ENCODE assay signal across 19 mouse cellular contexts in the genomic region with DNA sequence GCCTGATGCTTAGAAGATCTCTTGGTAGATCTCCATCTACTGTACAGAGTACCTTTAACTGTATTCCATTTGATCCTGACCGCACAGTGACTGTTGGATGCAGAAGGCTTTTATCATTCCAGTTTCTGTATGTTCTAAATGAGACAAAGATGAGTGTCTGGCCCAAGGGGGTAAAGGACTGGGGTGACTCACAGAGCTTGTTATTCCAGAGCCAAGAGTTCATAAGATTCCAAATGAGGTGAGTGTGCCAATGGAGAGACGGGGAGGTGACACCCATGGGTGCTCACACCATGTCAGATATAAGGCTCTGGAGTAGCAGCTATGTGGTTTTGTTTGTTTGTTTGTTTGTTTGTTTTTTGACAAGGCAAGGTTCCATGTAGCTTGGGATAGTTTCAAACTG. TPM values are rescaled to one million over a fixed set of nuclear protein-coding genes. Genes with fewer than 3 reads are reported as not detected.
DNase-seq lines count a peak whose midpoint lies in the region; ATAC-seq and TF ChIP-seq lines count a peak whose summit lies in the region.
"Had no signal": no experiment of that assay in that cellular context is flagged by ENCODE, and none has a peak within 500 bp of the region (broad histone marks: within the 10 kb centered on the region; RNA-seq: fewer than 3 reads in every experiment).

No protein-coding gene starts in this region.

- no peaks in the 10 kb centered on the region for H3K4me1 ChIP-seq in kidney, adult 2 months (ENCODE audit: control insufficient read depth, insufficient read depth, low read length)
- H3K4me1 ChIP-seq in lung, embryonic 16.5 days (replicated peaks; ENCODE audit: control insufficient read depth, insufficient read depth, low read length), result peaks cover 8% of the 10 kb centered on the region
- no peaks in the 10 kb centered on the region for H3K4me1 ChIP-seq in stomach, postnatal 0 days (replicated peaks; ENCODE audit: control insufficient read depth, insufficient read depth)
- H3K4me1 ChIP-seq: forebrain, embryonic 15.5 days; midbrain, embryonic 13.5 days; neural tube, embryonic 15.5 days had no signal

- TF ChIP-seq POLR2A in kidney, adult 2 months (IDR thresholded peaks at IDR 0.05; ENCODE audit: low read depth, low read length), result no peak

- DNase-seq in heart, adult 11 months, result peak; percentile 44
- DNase-seq in heart, adult 18-20 months, result no peak
- DNase-seq in kidney, adult 2 months, result no peak
- DNase-seq in kidney, postnatal 25 days, result no peak
- DNase-seq in lung, postnatal 25 days (ENCODE audit: low spot score), result no peak
- DNase-seq in stomach, postnatal 0 days (ENCODE audit: low spot score), result no peak
- no peak for DNase-seq in gastrocnemius, postnatal 4 days (ENCODE audit: low spot score in 2 of 2)
- DNase-seq: adrenal gland, postnatal 10 days; cerebellum, adult 18-20 months; gastrocnemius, postnatal 36 days; heart, postnatal 4 days; kidney, postnatal 4 days had no signal

- H3K4me2 ChIP-seq in lung, embryonic 16.5 days (ENCODE audit: low read depth, low read length), result no peak overlapping the region
- H3K4me2 ChIP-seq in stomach, postnatal 0 days (replicated peaks; ENCODE audit: low read depth), result no peak overlapping the region
- H3K4me2 ChIP-seq: forebrain, embryonic 15.5 days; limb, embryonic 12.5 days; midbrain, embryonic 13.5 days; neural tube, embryonic 15.5 days had no signal

- WGBS in kidney, adult 2 months, result 89% methylated on average over 2 of the region's 2 CpGs
- WGBS in lung, embryonic 16.5 days, result 76% methylated on average over 2 of the region's 2 CpGs
- 71% methylated on average over 2 of the region's 2 CpGs for WGBS in stomach, postnatal 0 days

- no peak overlapping the region for H3K9ac ChIP-seq in lung, embryonic 16.5 days (ENCODE audit: low read length)
- H3K9ac ChIP-seq in stomach, postnatal 0 days (ENCODE audit: low read length), result no peak overlapping the region
- H3K9ac ChIP-seq: forebrain, embryonic 15.5 days; limb, embryonic 12.5 days; liver, embryonic 14.5 days; midbrain, embryonic 13.5 days; neural tube, embryonic 15.5 days had no signal

- ATAC-seq in lung, embryonic 16.5 days (ENCODE audit: low read depth), result no peak
- ATAC-seq in stomach, postnatal 0 days (ENCODE audit: low FRiP score, low TSS enrichment), result no peak
- ATAC-seq: forebrain, embryonic 15.5 days; hindbrain, embryonic 16.5 days; midbrain, embryonic 13.5 days had no signal

- no peaks in the 10 kb centered on the region for H3K9me3 ChIP-seq in lung, embryonic 16.5 days (ENCODE audit: control insufficient read depth, low read length)
- no peaks in the 10 kb centered on the region for H3K9me3 ChIP-seq in stomach, postnatal 0 days (ENCODE audit: control insufficient read depth, low read length)
- H3K9me3 ChIP-seq: forebrain, embryonic 15.5 days; limb, embryonic 12.5 days; midbrain, embryonic 13.5 days; neural tube, embryonic 15.5 days had no signal

- no peak for TF ChIP-seq CTCF in kidney, adult 2 months (conservative IDR thresholded peaks at IDR 0.05; ENCODE audit: insufficient read depth, insufficient read length, low read depth, low read length)
- no peak for TF ChIP-seq CTCF in stomach, postnatal 0 days (IDR thresholded peaks at IDR 0.05; ENCODE audit: low read depth)

- H3K27me3 ChIP-seq in kidney, adult 2 months (replicated peaks; ENCODE audit: control insufficient read depth, insufficient read depth, low read length), result no peaks in the 10 kb centered on the region
- H3K27me3 ChIP-seq in lung, embryonic 16.5 days (ENCODE audit: control insufficient read depth, insufficient read depth, low read depth, low read length), result no peaks in the 10 kb centered on the region
- no peaks in the 10 kb centered on the region for H3K27me3 ChIP-seq in stomach, postnatal 0 days (ENCODE audit: control insufficient read depth, insufficient read depth, low read length)
- H3K27me3 ChIP-seq: forebrain, embryonic 15.5 days; limb, embryonic 12.5 days; midbrain, embryonic 13.5 days; neural tube, embryonic 15.5 days had no signal

- no peak for TF ChIP-seq EP300 in stomach, postnatal 0 days (optimal IDR thresholded peaks at IDR 0.05)

- peak overlapping the region; percentile 52; the same call in 1 of the 2 replicates for H3K27ac ChIP-seq in kidney, adult 2 months (ENCODE audit: insufficient read depth, low read depth, low read length)
- peak overlapping the region; percentile 85 for H3K27ac ChIP-seq in lung, embryonic 16.5 days (ENCODE audit: low read length)
- H3K27ac ChIP-seq in stomach, postnatal 0 days (replicated peaks), result 0 out of 2 replicates have a peak overlapping the region, but pooled peaks have one; percentile 20
- H3K27ac ChIP-seq: forebrain, embryonic 15.5 days; liver, embryonic 14.5 days; midbrain, embryonic 13.5 days; neural tube, embryonic 15.5 days had no signal

- H3K36me3 ChIP-seq in kidney, adult 2 months (ENCODE audit: control insufficient read depth, insufficient read depth, low read length), result no peaks in the 10 kb centered on the region
- no peaks in the 10 kb centered on the region for H3K36me3 ChIP-seq in lung, embryonic 16.5 days (ENCODE audit: control insufficient read depth, insufficient read depth, low read length)
- H3K36me3 ChIP-seq in stomach, postnatal 0 days (ENCODE audit: control insufficient read depth, insufficient read depth, low read length), result no peaks in the 10 kb centered on the region
- H3K36me3 ChIP-seq: forebrain, embryonic 15.5 days; limb, embryonic 12.5 days; midbrain, embryonic 13.5 days; neural tube, embryonic 15.5 days had no signal

- H3K4me3 ChIP-seq in kidney, adult 2 months (ENCODE audit: insufficient read depth, low read depth, low read length), result no peak overlapping the region
- H3K4me3 ChIP-seq in lung, embryonic 16.5 days (ENCODE audit: low read length), result no peak overlapping the region
- no peak overlapping the region for H3K4me3 ChIP-seq in stomach, postnatal 0 days (ENCODE audit: low read depth, low read length)
- H3K4me3 ChIP-seq: forebrain, embryonic 15.5 days; limb, embryonic 12.5 days; midbrain, embryonic 13.5 days; neural tube, embryonic 15.5 days had no signal

RNA-seq across cellular contexts. Expression of gene Lclat1, which starts 54.8 kb away (rescaled TPM):
- total RNA-seq in heart, adult 18-20 months (2021), result 10 to 100 TPM; 97.3 to 97.5 TPM
- polyA plus RNA-seq in kidney, adult 2 months (2012; rRNA removed), result 17.3 and 18.8 TPM in 2 replicates
- polyA plus RNA-seq in lung, embryonic 16.5 days (2015; fragmentation: Nextera tagmentation; extraction: Ambion mirVana), result 17.1 and 20.5 TPM in 2 replicates
- 4.3 and 5.6 TPM in 2 replicates for polyA plus RNA-seq in stomach, postnatal 0 days (2015; fragmentation: Nextera tagmentation; extraction: Ambion mirVana)
- 10 to 100 TPM; 19.6 to 19.7 TPM for total RNA-seq in gastrocnemius, postnatal 4 days (2021)

Comparison
In these comparisons a context has a peak if more than half of its experiments do, and no peak if none do; other contexts are left out.
1. H3K27ac ChIP-seq: peak in every context shown above with its lines; median percentile 85 in lung, embryonic 16.5 days; 52 in kidney, adult 2 months; 20 in stomach, postnatal 0 days.